Mouse (Mus musculus) kidney, postnatal 4 days (tissue): ENCODE measurements around the gene Vwc2.

Experiments used
- DNase-seq, 2 experiments: peaks; one replicate each; pipeline ENCODE4 v3.0.0; 2021; ENCODE audit warnings: mixed read lengths in 2 of 2

Vwc2 gene

GRCm38 (mm10) chr11:11113576-11114233, at the start of gene Vwc2:
Vwc2 (plus strand) TSS chr11:11114223.
- DNase-seq, result peak; percentile 27 to 48

DNA sequence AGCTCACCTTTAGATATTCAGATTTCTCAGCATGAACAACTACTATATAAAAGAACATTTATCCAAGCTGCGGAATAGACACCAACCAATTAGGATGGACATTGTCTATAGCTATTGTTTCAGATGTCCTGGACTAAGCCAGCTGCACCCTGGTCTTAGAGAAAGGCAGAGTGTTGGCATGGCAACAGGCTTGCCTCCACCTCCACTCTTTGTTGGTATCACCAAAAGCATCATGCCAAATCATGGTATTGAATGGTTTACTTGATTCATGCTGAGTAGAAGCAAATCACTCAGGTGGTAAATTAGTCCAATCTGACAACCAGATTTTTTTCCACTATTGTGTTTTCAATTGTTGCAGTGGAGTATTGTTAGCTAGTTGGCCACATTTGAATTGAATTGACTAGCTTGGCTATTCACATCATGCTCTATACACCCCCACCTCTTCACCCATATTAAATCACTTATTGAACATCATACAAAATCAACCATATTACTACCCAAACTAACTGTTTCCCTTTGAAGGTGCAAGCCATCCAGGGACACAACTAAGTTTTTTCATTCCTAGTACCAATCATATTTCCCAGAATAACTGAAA, 25.8 kb upstream of the Vwc2 start:
- DNase-seq, result no peak

GRCm38 (mm10) chr11:11097606-11098005, 16.4 kb upstream of the Vwc2 start:
- no peak for DNase-seq

GRCm38 (mm10) chr11:11098282-11098681, 15.7 kb upstream of the Vwc2 start:
- no peak for DNase-seq

DNA sequence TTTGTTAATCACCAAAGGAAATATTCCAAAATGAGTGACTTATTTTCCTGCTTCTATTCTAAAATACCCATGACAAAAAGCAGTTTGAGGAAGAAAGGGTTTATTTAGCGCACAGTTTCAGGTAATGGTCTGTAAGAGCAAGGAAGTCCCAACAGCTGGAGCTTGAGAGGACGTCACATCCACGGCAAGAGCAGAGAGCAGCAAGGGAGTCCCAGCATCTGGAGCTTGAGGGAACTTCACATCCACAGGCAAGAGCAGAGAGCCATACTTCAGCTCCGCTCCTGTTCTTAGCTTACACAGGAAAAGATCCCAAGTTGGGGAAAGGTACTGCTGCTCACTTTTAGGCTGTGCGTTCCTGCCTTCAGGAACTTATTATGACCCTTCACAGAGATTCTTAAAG, 15.0 kb upstream of the Vwc2 start:
- DNase-seq, result no peak

- DNase-seq, result peak; percentile 22 to 51
These were observed 11.8 kb upstream of the Vwc2 start for GRCm38 (mm10) chr11:11102182-11102581.

DNA sequence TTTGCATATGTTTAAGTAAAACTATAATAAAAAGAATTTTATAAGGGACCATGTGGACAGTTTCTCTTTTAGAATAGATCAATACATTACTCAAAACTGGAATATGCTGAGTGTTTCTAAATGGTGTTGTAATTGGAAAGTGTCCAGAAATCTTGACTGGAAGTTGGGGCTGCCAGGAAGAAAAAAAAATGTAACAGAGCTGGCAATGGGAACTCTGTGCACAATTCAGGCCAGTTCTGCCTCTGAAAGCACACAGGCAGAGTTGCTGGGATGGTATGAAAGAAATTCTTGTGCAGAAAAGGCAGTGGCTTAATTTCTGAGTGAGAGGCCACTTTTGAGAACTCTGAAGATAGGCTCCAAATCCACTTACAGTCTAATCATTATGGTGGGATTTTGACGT, 11.4 kb upstream of the Vwc2 start:
- DNase-seq, result no peak

GRCm38 (mm10) chr11:11108922-11109321, 5.1 kb upstream of the Vwc2 start:
- no peak for DNase-seq

DNA sequence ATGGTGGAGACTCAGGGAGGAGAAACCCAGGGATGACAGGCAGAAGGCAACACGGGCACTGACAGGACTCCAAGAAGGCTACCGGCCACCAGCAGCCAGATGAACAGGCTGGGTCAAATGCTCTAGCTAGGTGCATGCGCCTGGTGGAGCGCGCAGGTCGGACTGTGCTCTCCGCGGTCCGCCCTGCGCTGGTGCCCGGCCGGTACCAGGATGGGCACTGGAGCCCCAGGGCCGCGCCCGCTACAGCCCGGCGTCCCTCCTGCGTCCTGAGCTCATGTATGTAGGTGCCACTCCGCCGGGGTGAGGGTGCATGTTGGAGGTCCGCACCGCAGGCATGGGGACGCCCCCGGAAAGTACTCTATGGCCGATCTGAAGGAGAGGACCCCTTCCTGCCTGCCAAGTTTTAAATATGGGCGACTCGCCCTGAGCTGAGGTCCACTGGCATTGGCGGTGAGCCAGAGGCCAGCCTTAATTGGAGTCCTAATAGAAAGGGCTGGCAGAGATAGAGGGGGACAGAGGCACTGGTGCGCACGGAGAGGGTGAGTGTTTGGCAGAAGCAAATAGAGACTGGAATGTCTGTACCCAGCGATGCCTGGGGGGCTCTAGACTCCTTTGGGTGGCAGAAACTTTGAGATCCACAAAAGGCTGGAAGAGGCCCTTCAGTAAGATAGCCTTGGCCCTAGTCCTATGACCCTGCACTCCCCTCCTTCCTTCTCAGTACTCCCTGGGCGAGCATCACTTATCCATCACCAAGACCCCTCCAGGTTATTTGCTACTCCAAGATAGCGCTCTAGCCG, 409 bp downstream of the Vwc2 start:
- DNase-seq, result peak; percentile 12 to 17

GRCm38 (mm10) chr11:11115031-11115647, 1.1 kb downstream of the Vwc2 start:
- DNase-seq, result peak in 1 of 2 experiments; percentile 5

- peak; percentile 24 to 50 for DNase-seq
These were observed 1.9 kb downstream of the Vwc2 start for GRCm38 (mm10) chr11:11115648-11116590.

DNA sequence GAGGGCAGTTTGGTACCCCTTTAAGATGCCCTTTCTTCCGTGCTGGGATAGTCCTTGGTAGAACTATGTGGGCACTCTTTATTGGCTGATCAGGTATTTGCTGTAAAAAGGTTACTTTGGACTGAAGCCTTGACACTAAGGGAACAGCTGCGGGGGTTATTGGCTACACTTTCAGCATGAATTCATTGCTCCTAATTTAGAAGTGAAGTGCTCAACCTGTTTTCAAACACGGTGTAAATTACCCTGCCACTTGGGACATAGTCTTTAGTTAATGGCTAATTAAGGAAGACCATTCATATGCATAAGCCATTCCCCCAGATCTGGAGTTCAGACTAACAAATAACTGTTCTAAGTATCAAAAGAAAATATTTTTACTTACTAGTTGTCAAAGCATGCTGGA, 2.7 kb downstream of the Vwc2 start:
- DNase-seq, result no peak

DNA sequence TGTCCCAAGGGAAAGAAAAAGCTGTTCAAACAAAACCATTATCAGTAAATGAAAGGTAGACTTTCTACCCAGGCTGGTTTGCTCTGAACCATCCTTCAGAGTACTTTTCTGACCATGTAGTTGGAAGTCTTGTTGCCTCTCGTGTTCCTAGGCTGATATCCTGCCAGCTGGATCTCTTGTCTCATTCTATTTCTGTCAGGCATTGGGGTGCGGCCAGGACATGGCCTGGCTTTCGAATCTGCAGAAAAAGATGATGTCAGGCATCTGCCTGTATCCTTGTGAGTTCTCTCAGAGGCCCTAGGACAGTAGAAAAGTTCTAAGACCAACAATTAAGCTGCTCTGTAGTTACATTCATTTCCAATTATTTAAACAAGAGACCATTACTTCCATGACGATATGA, 8.8 kb downstream of the Vwc2 start:
- DNase-seq, result no peak

GRCm38 (mm10) chr11:11131414-11132077, 17.5 kb downstream of the Vwc2 start:
- DNase-seq, result peak; percentile 62 to 70

DNA sequence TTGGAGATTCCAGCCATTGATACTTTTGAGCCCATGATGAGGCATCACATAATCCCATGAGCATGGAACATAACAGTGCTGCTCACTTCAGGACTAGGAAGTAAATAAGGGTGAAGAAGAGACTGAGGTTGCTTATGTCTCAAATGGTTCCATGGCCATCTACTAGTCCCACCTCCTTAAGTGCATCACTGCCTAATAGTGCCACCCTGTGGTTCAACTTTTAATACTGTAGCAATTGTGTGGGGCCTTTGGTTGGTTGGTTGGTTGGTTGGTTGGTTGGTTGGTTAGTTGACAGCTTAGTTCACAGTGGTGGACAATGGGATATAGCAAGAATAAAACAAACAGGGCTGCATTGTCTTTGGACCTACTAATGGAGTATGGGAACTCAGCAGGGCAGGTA, 26.6 kb downstream of the Vwc2 start:
- no peak for DNase-seq

GRCm38 (mm10) chr11:11152681-11153080, 38.7 kb downstream of the Vwc2 start:
- no peak for DNase-seq

GRCm38 (mm10) chr11:11171396-11171795, 57.4 kb downstream of the Vwc2 start:
- peak; percentile 6 to 7 for DNase-seq

DNA sequence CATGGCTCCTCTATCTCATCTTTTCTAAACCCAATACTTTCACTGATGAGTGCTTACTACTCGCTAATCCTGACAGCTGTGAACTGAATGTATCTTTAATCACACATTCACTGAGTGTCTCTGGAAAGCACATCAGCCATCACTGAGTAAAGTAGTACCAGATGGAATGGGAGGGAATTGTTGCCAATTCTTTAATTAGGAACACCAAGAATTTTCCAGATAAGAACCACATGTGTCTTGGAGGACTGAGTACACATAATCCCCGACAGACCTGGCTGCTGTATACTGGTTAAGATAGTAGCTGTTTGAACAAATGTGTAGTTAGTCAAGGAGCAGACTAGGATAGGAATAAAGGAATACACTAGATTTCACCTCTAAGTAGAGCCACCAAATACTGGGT, 61.2 kb downstream of the Vwc2 start:
- no peak for DNase-seq

- DNase-seq, result no peak
These were observed 68.7 kb downstream of the Vwc2 start for GRCm38 (mm10) chr11:11182705-11183104.

DNA sequence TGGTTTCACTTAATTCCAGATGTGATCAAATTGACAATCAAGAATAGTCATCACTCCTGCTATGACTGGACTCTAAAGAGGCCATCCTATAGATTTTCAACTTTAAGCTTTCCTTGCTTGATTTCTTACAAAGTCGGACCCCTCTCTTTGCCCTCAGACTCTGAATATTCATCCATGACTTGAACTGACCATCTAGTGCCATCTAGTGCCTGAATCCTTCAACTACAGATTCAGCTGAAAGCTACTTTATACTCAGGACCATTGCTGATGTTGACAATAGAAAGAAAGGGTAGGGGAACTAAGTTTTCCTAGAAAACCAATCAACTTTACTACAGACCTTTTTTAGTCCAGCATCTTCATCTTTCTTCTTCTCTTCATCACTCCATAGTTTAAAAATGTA, 109.1 kb downstream of the Vwc2 start:
- no peak for DNase-seq

DNA sequence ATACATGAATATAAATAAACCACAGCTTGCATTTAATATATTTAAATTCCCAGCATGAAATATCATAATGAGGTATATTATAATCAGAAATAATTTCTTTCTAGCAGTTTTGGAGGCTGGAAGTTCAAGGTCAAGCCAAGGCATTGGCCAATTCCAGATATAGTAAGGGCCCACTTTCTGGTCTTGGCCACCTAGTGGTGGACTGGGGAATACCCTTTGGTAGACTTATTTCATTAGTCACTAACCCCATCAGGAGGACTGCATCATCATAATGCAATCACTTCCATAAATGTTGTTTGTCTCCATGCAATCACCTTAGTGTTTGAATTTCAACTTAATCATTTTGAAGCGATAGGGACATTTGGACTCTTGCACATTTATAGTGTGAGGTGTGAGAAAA, 125.3 kb downstream of the Vwc2 start:
- DNase-seq, result peak; percentile 6 to 7
